Mouse (Mus musculus) heart, postnatal 36 days (tissue): ENCODE measurements at regions not wholly inside any gene's neighbourhood (a gene's known extent, or its start where the extent isn't known, plus 50 kb on each side); places are given as distances from the start of the nearest gene placed in this dataset.

Experiments
- DNase-seq, 2 experiments: peaks; one replicate each; pipeline ENCODE4 v3.0.0; 2021 to 2022
- intact Hi-C: fragments of 180-260 bp; cut with DNase I; formaldehyde crosslinking; loops from one replicate; pipeline ENCODE4 v1.15.1; 2025

- intact Hi-C loops = no loop called here
- no peak for DNase-seq
These were observed 94.0 kb upstream of the Smad3 start for GRCm38 (mm10) chr9:63851809-63852208.

GRCm38 (mm10) chr9:63850316-63850693 is 92.5 kb upstream of the Smad3 start:
- DNase-seq = no peak
- intact Hi-C loops = no loop called here

GRCm38 (mm10) chr9:63849564-63850315 is 91.9 kb upstream of the Smad3 start:
- DNase-seq = peak in 1 of 2 experiments; percentile 9
- intact Hi-C loops = no loop called here

- intact Hi-C loops = loop anchor here (1.0 to 5.0 kb wide), 5 partner anchors 87 to 707 kb away; partner anchors contain the start of gene Smad3
- DNase-seq = peak; percentile 67 to 74
These were observed 86.2 kb upstream of the Smad3 start for GRCm38 (mm10) chr9:63843883-63844485.

GRCm38 (mm10) chr9:63843431-63843830 is 85.6 kb upstream of the Smad3 start:
- intact Hi-C loops = loop anchor here (5.0 kb wide), 2 partner anchors 86 to 381 kb away; partner anchors contain the start of gene Smad3
- DNase-seq = no peak

- DNase-seq = no peak
- intact Hi-C loops = loop anchor here (5.0 kb wide), 2 partner anchors 84 to 379 kb away; partner anchors contain the start of gene Smad3
These were observed 83.3 kb upstream of the Smad3 start for GRCm38 (mm10) chr9:63841102-63841501.

GRCm38 (mm10) chr9:63838996-63839772 is 81.4 kb upstream of the Smad3 start:
- no peak for DNase-seq
- intact Hi-C loops = no loop called here

- intact Hi-C loops = no loop called here
- DNase-seq = no peak
These were observed 79.8 kb upstream of the Smad3 start for GRCm38 (mm10) chr9:63837552-63837951.

GRCm38 (mm10) chr9:63836565-63837284 is 78.9 kb upstream of the Smad3 start:
- no peak for DNase-seq
- intact Hi-C loops = no loop called here

- intact Hi-C loops = no loop called here
- DNase-seq = no peak
These were observed 78.2 kb upstream of the Smad3 start for GRCm38 (mm10) chr9:63836036-63836435.

GRCm38 (mm10) chr9:63834416-63834815 is 76.6 kb upstream of the Smad3 start:
- intact Hi-C loops = no loop called here

GRCm38 (mm10) chr9:63818163-63818562 is 60.4 kb upstream of the Smad3 start:
- intact Hi-C loops = no loop called here
- DNase-seq = no peak

More at GRCm38 (mm10) chr9:63834416-63834815, 76.6 kb upstream of the Smad3 start:
- DNase-seq = no peak

- DNase-seq = no peak
- intact Hi-C loops = no loop called here
These were observed 58.7 kb upstream of the Smad3 start for GRCm38 (mm10) chr9:63816540-63816939.

GRCm38 (mm10) chr9:63809901-63810587 is 52.2 kb upstream of the Smad3 start:
- DNase-seq = no peak
- intact Hi-C loops = no loop called here
